Comparison of ENCODE assay signal across 8 mouse cellular contexts in the genomic region with DNA sequence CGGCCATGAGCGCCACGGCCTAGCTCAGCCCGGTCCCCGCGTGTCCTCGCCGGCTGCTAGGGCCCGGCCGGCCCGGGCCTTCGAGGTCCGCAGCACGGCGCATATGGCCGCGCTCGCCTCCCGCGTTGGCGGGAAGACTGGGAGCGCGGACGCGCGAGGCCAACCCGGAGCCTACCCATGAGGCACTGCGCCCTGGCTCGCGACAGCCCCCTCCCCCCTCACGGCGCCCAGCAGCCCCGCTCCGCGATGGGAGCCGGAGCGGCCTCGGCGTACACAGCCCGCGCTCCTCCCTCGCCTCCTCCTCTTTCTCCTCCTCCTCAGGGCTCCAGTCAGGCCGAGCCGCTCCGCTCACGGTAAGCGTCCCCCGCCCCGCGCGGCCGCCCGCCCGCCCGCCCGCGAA. TPM values are rescaled to one million over a fixed set of nuclear protein-coding genes. Genes with fewer than 3 reads are reported as not detected.
A peak's percentile ranks its signal among the peaks of the same experiment; 100 is the strongest.
DNase-seq lines count a peak whose midpoint lies in the region; ATAC-seq and TF ChIP-seq lines count a peak whose summit lies in the region.

Zfp280d (plus strand) TSS at position 184 of the 400 bp plus-strand sequence.

- WGBS in hindbrain, embryonic 10.5 days = 1% methylated on average over 57 of the region's 57 CpGs
- WGBS in lung, postnatal 0 days = under 1% methylated on average over 29 of the region's 57 CpGs

- H3K9me3 ChIP-seq in hindbrain, embryonic 10.5 days = peaks cover 19% of the 10 kb centered on the region
- H3K9me3 ChIP-seq in lung, postnatal 0 days (ENCODE audit: low read length) = no peaks in the 10 kb centered on the region

- H3K27ac ChIP-seq in hindbrain, embryonic 10.5 days = peak within 1 kb of the TSS; percentile 99
- peak within 1 kb of the TSS; percentile 99 for H3K27ac ChIP-seq in lung, postnatal 0 days (ENCODE audit: low read length)

- H3K27me3 ChIP-seq in hindbrain, embryonic 10.5 days (ENCODE audit: insufficient read depth, poor library complexity, severe bottlenecking) = peaks cover 13% of the 10 kb centered on the region; the same call in 1 of the 2 replicates
- no peaks in the 10 kb centered on the region for H3K27me3 ChIP-seq in lung, postnatal 0 days (replicated peaks; ENCODE audit: insufficient read depth, low read length)

- TF ChIP-seq EP300 in lung, postnatal 0 days (IDR thresholded peaks at IDR 0.05) = no peak

- peak within 1 kb of the TSS; percentile 96 for H3K9ac ChIP-seq in lung, postnatal 0 days (replicated peaks; ENCODE audit: low read depth)

- peak within 1 kb of the TSS; percentile 77 for H3K4me3 ChIP-seq in hindbrain, embryonic 10.5 days
- H3K4me3 ChIP-seq in lung, postnatal 0 days (ENCODE audit: low read depth, low read length) = peak within 1 kb of the TSS; percentile 72

- H3K36me3 ChIP-seq in hindbrain, embryonic 10.5 days = peaks cover 6% of the 10 kb centered on the region; the same call in 1 of the 2 replicates
- H3K36me3 ChIP-seq in lung, postnatal 0 days (ENCODE audit: insufficient read depth, low read length) = no peaks in the 10 kb centered on the region

- peak; percentile 58 for DNase-seq in MEL-GATA-1-ER (ENCODE audit: extremely low read depth, low read depth)
- peak; percentile 88 for DNase-seq in cerebellum, adult 8-10 months
- peak; percentile 92 for DNase-seq in hindbrain, embryonic 10.5 days (ENCODE audit: low spot score)
- DNase-seq in layer of hippocampus, adult 9-11 months = peak; percentile 92
- peak; percentile 98 for DNase-seq in lung, postnatal 0 days (ENCODE audit: low spot score)
- DNase-seq in ovary, postnatal 14 days (ENCODE audit: low spot score) = peak; percentile 81
- DNase-seq in thymus, postnatal 14 days = peak; percentile 96

- ATAC-seq in frontal cortex, adult (ENCODE audit: low TSS enrichment) = peak; percentile 93
- ATAC-seq in lung, postnatal 0 days = peak; percentile 99

- H3K4me1 ChIP-seq in hindbrain, embryonic 10.5 days (replicated peaks) = peaks cover 18% of the 10 kb centered on the region
- peaks cover 4% of the 10 kb centered on the region; the same call in 1 of the 2 replicates for H3K4me1 ChIP-seq in lung, postnatal 0 days (ENCODE audit: insufficient read depth, low read depth, low read length)

- TF ChIP-seq CTCF in lung, postnatal 0 days (IDR thresholded peaks at IDR 0.05) = no peak

- peak within 1 kb of the TSS; percentile 78 for H3K4me2 ChIP-seq in lung, postnatal 0 days (replicated peaks; ENCODE audit: low read depth, low read length)

RNA-seq across cellular contexts. Expression of gene Zfp280d, which starts in this region (rescaled TPM):
- 41.2 and 49.3 TPM in 2 replicates for polyA plus RNA-seq in hindbrain, embryonic 10.5 days (2016; fragmentation: Nextera tagmentation; extraction: Ambion mirVana)
- 19.1 and 19.6 TPM in 2 replicates for polyA plus RNA-seq in lung, postnatal 0 days (2015; fragmentation: Nextera tagmentation; extraction: Ambion mirVana)

Comparison
In these comparisons a context has a peak if more than half of its experiments do, and no peak if none do; other contexts are left out.
1. Peak in every context shown above with its lines: DNase-seq, ATAC-seq, H3K4me3 ChIP-seq and H3K27ac ChIP-seq.